Mouse (Mus musculus): ENCODE data around the gene V1ra8. TPM values are rescaled to one million over a fixed set of nuclear protein-coding genes. Genes with fewer than 3 reads are reported as not detected.

Gene V1ra8
- total RNA-seq, 1 experiment, result not detected

DNA sequence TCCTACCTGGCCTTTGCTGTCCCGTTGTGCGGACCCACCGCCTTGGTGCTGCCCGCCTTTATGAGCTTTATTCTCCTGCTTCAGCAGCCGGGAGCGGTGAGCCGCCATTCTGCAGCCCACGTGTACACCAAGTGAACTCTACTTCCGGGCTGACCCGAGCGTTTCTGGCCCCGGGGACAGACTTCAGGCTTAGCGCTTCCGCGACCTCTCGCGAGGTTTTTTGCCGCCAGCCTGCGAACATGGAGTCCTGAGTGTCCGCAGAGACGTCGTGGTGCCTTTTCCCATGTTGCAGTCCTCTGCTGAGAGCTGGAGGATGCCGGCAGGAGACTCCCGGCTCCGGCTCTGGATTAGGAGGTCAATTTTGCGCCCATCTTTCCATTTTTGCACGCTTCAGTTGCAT lies 30.1 kb downstream of the V1ra8 start:
- Histone ChIP-seq H3K9ac (ENCODE audit: insufficient read depth, low read depth, low read length, poor library complexity, severe bottlenecking) (peak overlapping the region; percentile 19; the same call in 1 of the 2 replicates), H3K4me1 (ENCODE audit: control insufficient read depth in 2 of 2, insufficient read depth in 2 of 2, low read length in 2 of 2, poor library complexity in 1 of 2) (peaks cover 0 to 1% of the 10 kb centered on the region in 2 experiments; a peak in 1 of 4 replicates)
- in situ Hi-C loops (cut with MboI; ENCODE audit: low sequenced_read_pairs in 2 of 2, unreplicated experiment in 2 of 2), result no loop called here

DNA sequence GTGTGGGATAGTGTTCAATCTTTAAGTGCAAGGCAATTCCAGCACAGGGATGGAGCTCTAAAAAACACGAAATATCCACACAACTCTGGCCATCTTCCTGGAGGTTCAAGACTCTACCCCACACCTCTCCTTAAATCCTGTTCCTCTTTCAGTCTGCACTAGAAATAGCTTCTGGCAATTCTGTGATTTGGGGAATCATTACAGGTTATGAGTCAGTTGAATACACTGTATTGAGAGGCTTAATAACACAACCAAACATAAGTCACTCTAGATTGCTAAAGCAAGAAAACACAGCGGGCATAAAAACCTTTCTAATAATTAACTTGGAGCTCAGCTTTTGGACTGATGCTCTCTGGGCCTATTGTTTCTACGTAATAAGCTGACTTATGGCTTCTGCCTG lies 41.4 kb downstream of the V1ra8 start:
- TF ChIP-seq ZNF384 (IDR thresholded peaks at IDR 0.05; ENCODE audit: low read depth, low read length), result no peak
- no peak for TF ChIP-seq ZC3H11A (IDR thresholded peaks at IDR 0.05; ENCODE audit: borderline replicate concordance, low read depth, low read length)
- no peak for TF ChIP-seq CHD2 (IDR thresholded peaks at IDR 0.05; ENCODE audit: low read depth, low read length)
- no peak for TF ChIP-seq MAFK (IDR thresholded peaks at IDR 0.05; ENCODE audit: insufficient read depth, low read depth, low read length)
- no peak for TF ChIP-seq HCFC1 (IDR thresholded peaks at IDR 0.05; ENCODE audit: borderline replicate concordance, insufficient read depth, low read length)
- H3K4me1 ChIP-seq (ENCODE audit: control insufficient read depth in 2 of 2, insufficient read depth in 2 of 2, low read length in 2 of 2, poor library complexity in 1 of 2), result no peaks in the 10 kb centered on the region
- no peaks in the 10 kb centered on the region for H3K9me3 ChIP-seq (ENCODE audit: control insufficient read depth, insufficient read depth, low read depth, low read length)
- no peak overlapping the region for H3K9ac ChIP-seq (ENCODE audit: insufficient read depth, low read depth, low read length, poor library complexity, severe bottlenecking)
- H3K4me3 ChIP-seq (ENCODE audit: insufficient read depth in 1 of 2, low read depth in 1 of 2, low read length in 2 of 2, poor library complexity in 1 of 2, severe bottlenecking in 1 of 2), result no peak overlapping the region
- in situ Hi-C loops (cut with MboI; ENCODE audit: low sequenced_read_pairs in 2 of 2, unreplicated experiment in 2 of 2), result no loop called here
- H3K27ac ChIP-seq (ENCODE audit: insufficient read depth, low read depth, low read length, poor library complexity, severe bottlenecking), result no peak overlapping the region
- H3K36me3 ChIP-seq (ENCODE audit: control insufficient read depth, insufficient read depth, low read length, poor library complexity, severe bottlenecking), result no peaks in the 10 kb centered on the region
- DNase-seq (ENCODE audit: low read depth, low spot score), result no peak

More for the DNA sequence above, 30.1 kb downstream of the V1ra8 start:
- H3K4me3 ChIP-seq (ENCODE audit: insufficient read depth in 1 of 2, low read depth in 1 of 2, low read length in 2 of 2, poor library complexity in 1 of 2, severe bottlenecking in 1 of 2), result peak overlapping the region; percentile 34 to 35
- DNase-seq (ENCODE audit: low read depth, low spot score), result peak; percentile 56
- no peak overlapping the region for H3K27ac ChIP-seq (ENCODE audit: insufficient read depth, low read depth, low read length, poor library complexity, severe bottlenecking)
- H3K36me3 ChIP-seq (ENCODE audit: control insufficient read depth, insufficient read depth, low read length, poor library complexity, severe bottlenecking), result no peaks in the 10 kb centered on the region
- TF ChIP-seq HCFC1 (IDR thresholded peaks at IDR 0.05; ENCODE audit: borderline replicate concordance, insufficient read depth, low read length) (no peak), MAFK (IDR thresholded peaks at IDR 0.05; ENCODE audit: insufficient read depth, low read depth, low read length) (no peak), ZC3H11A (IDR thresholded peaks at IDR 0.05; ENCODE audit: borderline replicate concordance, low read depth, low read length) (no peak), ZNF384 (IDR thresholded peaks at IDR 0.05; ENCODE audit: low read depth, low read length) (no peak), CHD2 (IDR thresholded peaks at IDR 0.05; ENCODE audit: low read depth, low read length) (peak; percentile 52; the same call in 1 of the 2 replicates)
- 0 out of 2 replicates have a peak, but pooled peaks cover 3% of the 10 kb centered on the region for H3K9me3 ChIP-seq (ENCODE audit: control insufficient read depth, insufficient read depth, low read depth, low read length)

DNA sequence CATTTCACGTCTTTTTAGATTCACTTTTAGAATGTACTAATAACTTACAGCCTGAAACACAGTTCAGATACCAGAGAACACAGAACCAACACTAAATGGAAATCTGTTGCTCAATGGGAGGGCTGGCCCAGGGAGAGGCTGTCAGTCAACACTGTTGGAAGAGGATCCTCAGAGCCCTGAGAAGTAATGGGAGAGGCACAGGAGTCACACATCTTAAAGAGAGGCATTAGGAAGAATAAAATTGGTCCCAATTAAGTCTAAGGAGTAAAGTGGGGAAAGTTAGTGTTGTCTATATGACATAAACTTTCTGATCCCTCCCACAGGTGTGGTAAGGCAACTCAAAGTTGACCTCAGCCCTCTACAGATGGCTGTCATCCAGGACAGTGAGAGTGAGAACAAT lies 43.4 kb downstream of the V1ra8 start, which contains the start of gene Vmn1r54:
Gene Vmn1r54 (plus strand): TSS at position 301 of the 400 bp plus-strand sequence.
- Histone ChIP-seq H3K9me3 (ENCODE audit: control insufficient read depth, insufficient read depth, low read depth, low read length) (no peaks in the 10 kb centered on the region), H3K27ac (ENCODE audit: insufficient read depth, low read depth, low read length, poor library complexity, severe bottlenecking) (no peak within 1 kb of the TSS), H3K4me1 (ENCODE audit: control insufficient read depth in 2 of 2, insufficient read depth in 2 of 2, low read length in 2 of 2, poor library complexity in 1 of 2) (no peaks in the 10 kb centered on the region), H3K36me3 (ENCODE audit: control insufficient read depth, insufficient read depth, low read length, poor library complexity, severe bottlenecking) (no peaks in the 10 kb centered on the region), H3K9ac (ENCODE audit: insufficient read depth, low read depth, low read length, poor library complexity, severe bottlenecking) (no peak within 1 kb of the TSS), H3K4me3 (ENCODE audit: insufficient read depth in 1 of 2, low read depth in 1 of 2, low read length in 2 of 2, poor library complexity in 1 of 2, severe bottlenecking in 1 of 2) (no peak within 1 kb of the TSS)
- no peak for TF ChIP-seq ZNF384 (IDR thresholded peaks at IDR 0.05; ENCODE audit: low read depth, low read length)
- no peak for TF ChIP-seq MAFK (IDR thresholded peaks at IDR 0.05; ENCODE audit: insufficient read depth, low read depth, low read length)
- no peak for TF ChIP-seq ZC3H11A (IDR thresholded peaks at IDR 0.05; ENCODE audit: borderline replicate concordance, low read depth, low read length)
- TF ChIP-seq CHD2 (IDR thresholded peaks at IDR 0.05; ENCODE audit: low read depth, low read length), result no peak
- no peak for TF ChIP-seq HCFC1 (IDR thresholded peaks at IDR 0.05; ENCODE audit: borderline replicate concordance, insufficient read depth, low read length)
- DNase-seq (ENCODE audit: low read depth, low spot score), result no peak
- in situ Hi-C loops (cut with MboI; ENCODE audit: low sequenced_read_pairs in 2 of 2, unreplicated experiment in 2 of 2), result no loop called here

Other genes with a start within 250 kb of the V1ra8 start
- gene Vmn1r46, start 233.5 kb upstream of the V1ra8 start, total RNA-seq (2012; rRNA removed), result not detected in 2 replicates
- 0.58 and 1.4 TPM in 2 replicates for gene Vmn1r47, start 186.6 kb upstream of the V1ra8 start, total RNA-seq (2012; rRNA removed)
- not detected in 2 replicates for gene Vmn1r48, start 166.0 kb upstream of the V1ra8 start, total RNA-seq (2012; rRNA removed)
- gene Vmn1r49, start 124.3 kb upstream of the V1ra8 start, total RNA-seq (2012; rRNA removed), result not detected in 2 replicates
- gene Vmn1r50, start 101.4 kb upstream of the V1ra8 start, total RNA-seq (2012; rRNA removed), result not detected in 2 replicates
- gene Vmn1r51, start 80.2 kb upstream of the V1ra8 start, total RNA-seq (2012; rRNA removed), result not detected in 2 replicates
- gene Vmn1r52, start 28.0 kb upstream of the V1ra8 start, total RNA-seq (2012; rRNA removed), result not detected in 2 replicates
- gene Vmn1r53, start 21.6 kb downstream of the V1ra8 start, total RNA-seq (2012; rRNA removed), result 2.1 and 2.3 TPM in 2 replicates
- gene Vmn1r54, start 43.5 kb downstream of the V1ra8 start, total RNA-seq (2012; rRNA removed), result not detected in 2 replicates
- not detected in 2 replicates for gene BC048671, start 98.4 kb downstream of the V1ra8 start, total RNA-seq (2012; rRNA removed)
- 0.54 and 0.74 TPM in 2 replicates for gene Chst13, start 122.4 kb downstream of the V1ra8 start, total RNA-seq (2012; rRNA removed)
- 0.09 TPM in 1 of 2 replicates, not detected in the other for gene Uroc1, start 130.5 kb downstream of the V1ra8 start, total RNA-seq (2012; rRNA removed)
- 10.6 and 12.0 TPM in 2 replicates for gene Zxdc, start 166.7 kb downstream of the V1ra8 start, total RNA-seq (2012; rRNA removed)
- 0.98 and 1.0 TPM in 2 replicates for gene Cfap100, start 226.0 kb downstream of the V1ra8 start, total RNA-seq (2012; rRNA removed)

Measured in ES-E14 (cell line).